Mouse (Mus musculus): Measurements from ENCODE around the gene Fastk. TPM values are rescaled to one million over a fixed set of nuclear protein-coding genes. Genes with fewer than 3 reads are reported as not detected.

The Fastk gene
- polyA plus RNA-seq, 1 experiment from 2014 or later, result 143 TPM

DNA sequence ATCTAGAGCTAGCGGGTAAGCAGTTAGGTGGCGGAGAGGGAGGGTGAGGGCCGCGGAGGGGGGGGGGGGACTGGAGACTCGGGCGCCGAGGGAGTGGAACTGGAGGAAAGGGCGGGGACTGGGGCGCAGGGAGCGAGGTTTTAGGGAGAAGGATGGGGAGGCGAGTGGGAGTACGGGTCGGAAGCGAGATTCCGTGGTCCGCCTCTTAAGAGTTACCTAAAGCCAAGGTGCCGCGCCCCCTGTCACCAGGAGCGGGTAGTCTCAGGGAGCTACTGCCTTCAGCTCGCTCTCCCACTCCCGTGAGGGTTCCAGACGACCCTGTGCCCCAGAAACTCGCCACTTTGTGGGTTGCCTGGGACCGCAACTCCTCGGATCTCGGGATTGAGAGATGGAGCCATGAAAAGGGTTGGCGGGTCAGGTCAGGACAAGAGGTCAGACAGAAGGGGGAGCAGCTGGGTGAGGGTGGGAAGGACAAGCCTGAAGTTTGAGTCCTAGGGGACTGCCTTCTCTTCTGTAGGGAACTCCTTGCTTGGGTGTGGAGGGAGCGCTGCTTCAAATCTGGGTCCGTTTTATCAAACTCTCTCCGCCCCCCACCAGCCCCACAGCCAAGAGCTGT lies 19.6 kb downstream of the Fastk start:
- peak overlapping the region; percentile 70 for H3K4me3 ChIP-seq (ENCODE audit: low read length)
- peaks cover 14% of the 10 kb centered on the region for H3K36me3 ChIP-seq (ENCODE audit: insufficient read depth, low read length)
- no peaks in the 10 kb centered on the region for H3K27me3 ChIP-seq (ENCODE audit: insufficient read depth, low read length)
- peak overlapping the region; percentile 81 for H3K4me2 ChIP-seq (replicated peaks; ENCODE audit: low read depth, low read length)
- H3K4me1 ChIP-seq (ENCODE audit: insufficient read depth, low read length), result peaks cover 52% of the 10 kb centered on the region
- H3K9me3 ChIP-seq (ENCODE audit: low read length), result no peaks in the 10 kb centered on the region
- WGBS, result 0% methylated on average over 24 of the region's 30 CpGs
- ATAC-seq (ENCODE audit: low FRiP score, low TSS enrichment), result 0 out of 2 replicates have a peak, but pooled peaks have one; percentile 1
- peak overlapping the region; percentile 74 for H3K9ac ChIP-seq (replicated peaks; ENCODE audit: low read length)
- peak overlapping the region; percentile 95 for H3K27ac ChIP-seq (ENCODE audit: low read length)

DNA sequence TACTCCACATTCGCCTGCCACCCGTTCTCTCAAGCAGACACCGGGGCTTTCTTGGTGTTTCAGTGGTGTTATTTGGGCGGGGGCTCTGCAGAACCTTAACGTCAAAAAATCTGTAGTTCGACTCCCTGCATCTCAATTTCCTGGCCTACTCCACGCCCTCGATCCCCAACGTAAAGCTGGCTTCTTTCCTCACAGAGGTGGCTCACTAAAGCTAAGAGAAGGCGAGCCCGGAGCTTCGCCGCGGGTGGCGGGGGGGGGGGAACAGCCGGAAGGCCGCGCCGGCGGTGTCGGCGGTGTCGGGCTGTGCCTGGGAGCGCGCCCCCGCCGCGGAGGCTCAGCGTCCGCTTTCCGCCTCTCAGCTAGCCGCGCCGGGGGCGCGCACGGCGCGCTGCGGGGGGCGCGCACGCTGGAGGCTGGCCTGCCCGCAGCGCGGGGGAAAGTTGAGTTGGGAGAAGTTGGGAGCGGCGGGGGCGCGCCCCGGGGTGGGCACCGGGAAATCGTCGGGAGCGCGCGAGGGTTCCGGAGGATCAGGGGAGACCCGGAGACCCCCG lies 20.2 kb downstream of the Fastk start:
- H3K27me3 ChIP-seq (ENCODE audit: insufficient read depth, low read length), result no peaks in the 10 kb centered on the region
- 1% methylated on average over 49 of the region's 60 CpGs for WGBS
- peaks cover 10% of the 10 kb centered on the region for H3K36me3 ChIP-seq (ENCODE audit: insufficient read depth, low read length)
- H3K4me3 ChIP-seq (ENCODE audit: low read length), result peak overlapping the region; percentile 70
- H3K4me1 ChIP-seq (ENCODE audit: insufficient read depth, low read length), result peaks cover 52% of the 10 kb centered on the region
- peak overlapping the region; percentile 81 for H3K4me2 ChIP-seq (replicated peaks; ENCODE audit: low read depth, low read length)
- peak overlapping the region; percentile 74 for H3K9ac ChIP-seq (replicated peaks; ENCODE audit: low read length)
- peak overlapping the region; percentile 95 for H3K27ac ChIP-seq (ENCODE audit: low read length)
- H3K9me3 ChIP-seq (ENCODE audit: low read length), result no peaks in the 10 kb centered on the region
- no peak for ATAC-seq (ENCODE audit: low FRiP score, low TSS enrichment)

DNA sequence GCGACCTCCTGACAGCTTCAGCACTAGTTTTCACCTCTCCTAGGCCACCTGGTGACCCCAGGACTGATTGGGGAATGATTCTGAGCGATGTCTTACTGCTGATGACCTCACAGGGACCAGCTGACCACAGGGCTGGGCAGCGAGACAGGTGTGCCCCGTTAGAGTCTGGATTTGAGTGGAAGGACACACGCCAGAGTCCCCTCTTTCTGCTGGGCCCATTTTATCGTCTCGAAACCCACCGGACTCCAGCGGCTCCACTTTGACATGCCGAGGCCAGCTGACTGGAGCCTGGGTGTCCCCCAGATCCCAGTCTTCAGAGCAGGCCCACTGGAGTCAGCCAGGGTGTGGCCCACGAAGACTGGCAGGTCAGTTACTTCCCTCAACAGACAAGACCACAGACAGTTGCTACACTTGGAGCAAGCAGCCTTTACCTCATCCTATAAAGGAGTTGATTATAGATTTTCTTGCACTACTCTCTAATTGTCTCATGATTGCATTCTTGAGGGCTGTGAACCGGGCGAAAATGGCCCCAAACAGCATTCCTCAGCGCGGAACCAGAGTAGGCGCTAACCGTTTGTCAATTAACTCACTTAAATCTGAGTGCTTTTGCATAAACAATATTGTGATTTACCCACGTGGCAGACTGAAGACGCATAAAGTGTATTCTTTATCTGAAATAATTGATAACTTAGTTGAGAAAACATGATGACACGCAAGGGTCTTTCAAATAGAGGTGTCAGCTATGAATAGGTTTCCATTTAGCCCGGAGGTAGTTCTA lies 20.9 kb downstream of the Fastk start:
- 10% methylated on average over 21 of the region's 21 CpGs for WGBS
- ATAC-seq (ENCODE audit: low FRiP score, low TSS enrichment), result peak; percentile 4
- peak overlapping the region; percentile 81 for H3K4me2 ChIP-seq (replicated peaks; ENCODE audit: low read depth, low read length)
- H3K9ac ChIP-seq (replicated peaks; ENCODE audit: low read length), result peak overlapping the region; percentile 74
- H3K4me3 ChIP-seq (ENCODE audit: low read length), result peak overlapping the region; percentile 70
- H3K9me3 ChIP-seq (ENCODE audit: low read length), result no peaks in the 10 kb centered on the region
- H3K27me3 ChIP-seq (ENCODE audit: insufficient read depth, low read length), result no peaks in the 10 kb centered on the region
- H3K4me1 ChIP-seq (ENCODE audit: insufficient read depth, low read length), result peaks cover 51% of the 10 kb centered on the region
- H3K36me3 ChIP-seq (ENCODE audit: insufficient read depth, low read length), result peaks cover 8% of the 10 kb centered on the region
- H3K27ac ChIP-seq (ENCODE audit: low read length), result peak overlapping the region; percentile 95

DNA sequence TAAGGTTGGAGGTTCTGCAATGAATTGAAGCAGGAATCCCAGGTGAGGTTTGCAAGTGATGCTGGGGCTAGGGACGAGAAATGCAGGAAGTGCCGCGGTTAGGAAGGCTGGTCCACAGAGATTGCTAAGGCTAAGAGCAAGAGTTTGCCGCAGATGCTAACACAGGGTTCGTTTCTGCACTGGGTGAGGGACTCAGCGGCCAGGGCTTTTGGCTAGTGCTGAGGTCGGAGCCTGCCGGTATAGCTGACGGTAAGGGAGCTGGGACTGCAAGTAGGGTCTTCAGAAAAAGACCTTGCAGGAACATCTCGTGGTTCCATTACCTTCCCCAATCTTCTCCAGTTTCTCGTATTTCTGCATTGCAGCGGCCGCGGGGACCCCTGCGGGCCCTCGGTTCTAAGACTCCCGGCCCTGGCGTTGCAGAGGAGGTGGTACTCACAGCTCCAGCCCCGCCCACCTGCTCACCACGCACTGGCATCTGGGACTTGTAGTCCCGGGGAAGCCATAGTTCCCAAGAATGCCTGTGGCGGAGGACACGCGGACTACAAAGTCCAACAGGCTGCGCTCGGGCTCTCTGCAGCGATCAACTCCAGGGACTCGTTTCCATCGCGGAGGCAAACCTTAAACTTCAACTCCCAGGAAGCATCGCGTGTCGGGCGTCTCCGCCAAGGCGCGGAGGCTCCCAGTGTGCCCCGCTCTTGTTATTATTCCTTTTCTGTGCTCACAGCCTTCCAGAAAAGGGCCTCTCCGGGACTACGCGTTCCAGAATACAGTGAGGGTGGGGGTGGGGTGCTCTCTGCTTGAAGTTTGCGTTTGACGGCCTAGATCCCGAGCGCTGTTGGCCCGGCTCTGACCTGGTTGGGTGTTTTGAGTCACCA lies 21.7 kb downstream of the Fastk start, which contains the start of the genes Cdk5 and Slc4a2:
Cdk5 (minus strand) TSS at position 402 of the 875 bp plus-strand sequence.
Slc4a2 (plus strand) TSS at position 709 of the 875 bp plus-strand sequence.
- Histone ChIP-seq H3K4me3 (ENCODE audit: low read length) (peak within 1 kb of the TSS; percentile 70), H3K27me3 (ENCODE audit: insufficient read depth, low read length) (no peaks in the 10 kb centered on the region), H3K4me2 (replicated peaks; ENCODE audit: low read depth, low read length) (peak within 1 kb of the TSS; percentile 81), H3K4me1 (ENCODE audit: insufficient read depth, low read length) (peaks cover 43% of the 10 kb centered on the region), H3K36me3 (ENCODE audit: insufficient read depth, low read length) (peaks cover 11% of the 10 kb centered on the region), H3K9me3 (ENCODE audit: low read length) (no peaks in the 10 kb centered on the region), H3K9ac (replicated peaks; ENCODE audit: low read length) (peak within 1 kb of the TSS; percentile 74), H3K27ac (ENCODE audit: low read length) (peak within 1 kb of the TSS; percentile 95)
- ATAC-seq (ENCODE audit: low FRiP score, low TSS enrichment), result peak; percentile 93
- WGBS, result under 1% methylated on average over 46 of the region's 46 CpGs

DNA sequence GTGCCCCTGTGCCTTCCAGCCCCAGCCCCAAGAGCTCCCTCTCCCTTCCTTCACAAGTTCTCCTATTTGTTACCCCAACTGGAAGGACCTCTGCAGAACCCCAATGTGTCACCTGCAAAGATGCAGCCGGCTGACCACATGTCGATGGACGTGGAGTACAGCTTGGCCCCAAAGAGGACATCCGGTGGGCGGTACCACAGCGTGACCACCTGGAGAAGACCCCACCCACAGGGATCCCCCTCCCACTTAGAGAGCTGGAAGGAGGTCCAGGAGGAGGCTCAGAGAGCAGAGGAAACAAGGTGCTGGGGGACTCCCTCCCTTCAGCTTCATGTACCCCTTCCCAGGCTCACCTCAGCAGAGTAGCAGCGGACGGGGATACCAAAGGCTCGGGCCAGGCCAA lies 24.7 kb downstream of the Fastk start:
- Histone ChIP-seq H3K9ac (replicated peaks; ENCODE audit: low read length) (no peak overlapping the region), H3K36me3 (ENCODE audit: insufficient read depth, low read length) (peaks cover 11% of the 10 kb centered on the region), H3K27ac (ENCODE audit: low read length) (no peak overlapping the region), H3K9me3 (ENCODE audit: low read length) (no peaks in the 10 kb centered on the region), H3K4me2 (replicated peaks; ENCODE audit: low read depth, low read length) (no peak overlapping the region), H3K4me1 (ENCODE audit: insufficient read depth, low read length) (peaks cover 25% of the 10 kb centered on the region), H3K27me3 (ENCODE audit: insufficient read depth, low read length) (no peaks in the 10 kb centered on the region), H3K4me3 (ENCODE audit: low read length) (no peak overlapping the region)
- WGBS, result 87% methylated on average over 9 of the region's 9 CpGs
- no peak for ATAC-seq (ENCODE audit: low FRiP score, low TSS enrichment)

DNA sequence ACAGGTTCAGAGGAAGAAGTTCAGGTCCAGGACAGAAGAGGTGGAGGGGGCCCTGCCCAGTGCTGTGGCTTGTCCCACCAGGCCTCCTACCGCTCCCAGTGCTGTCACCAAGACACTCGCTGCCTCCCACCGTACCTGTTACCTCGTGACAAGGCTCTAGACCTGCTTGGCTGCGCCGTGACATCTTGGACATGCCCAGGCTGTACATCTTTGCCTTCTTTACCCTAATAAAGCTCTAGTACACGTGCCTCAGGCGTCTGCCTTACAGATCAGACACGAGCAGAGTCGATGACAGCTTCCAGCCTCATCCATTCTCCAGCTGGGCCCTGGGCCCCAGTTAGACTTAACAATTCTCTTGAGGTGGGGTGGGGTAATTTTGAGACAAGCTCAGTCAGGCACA lies 27.5 kb downstream of the Fastk start:
- Histone ChIP-seq H3K27me3 (ENCODE audit: insufficient read depth, low read length) (no peaks in the 10 kb centered on the region), H3K36me3 (ENCODE audit: insufficient read depth, low read length) (peaks cover 11% of the 10 kb centered on the region), H3K4me1 (ENCODE audit: insufficient read depth, low read length) (peaks cover 25% of the 10 kb centered on the region), H3K27ac (ENCODE audit: low read length) (no peak overlapping the region), H3K9me3 (ENCODE audit: low read length) (no peaks in the 10 kb centered on the region), H3K4me3 (ENCODE audit: low read length) (no peak overlapping the region), H3K4me2 (replicated peaks; ENCODE audit: low read depth, low read length) (no peak overlapping the region), H3K9ac (replicated peaks; ENCODE audit: low read length) (no peak overlapping the region)
- ATAC-seq (ENCODE audit: low FRiP score, low TSS enrichment), result no peak
- 89% methylated on average over 10 of the region's 10 CpGs for WGBS

DNA sequence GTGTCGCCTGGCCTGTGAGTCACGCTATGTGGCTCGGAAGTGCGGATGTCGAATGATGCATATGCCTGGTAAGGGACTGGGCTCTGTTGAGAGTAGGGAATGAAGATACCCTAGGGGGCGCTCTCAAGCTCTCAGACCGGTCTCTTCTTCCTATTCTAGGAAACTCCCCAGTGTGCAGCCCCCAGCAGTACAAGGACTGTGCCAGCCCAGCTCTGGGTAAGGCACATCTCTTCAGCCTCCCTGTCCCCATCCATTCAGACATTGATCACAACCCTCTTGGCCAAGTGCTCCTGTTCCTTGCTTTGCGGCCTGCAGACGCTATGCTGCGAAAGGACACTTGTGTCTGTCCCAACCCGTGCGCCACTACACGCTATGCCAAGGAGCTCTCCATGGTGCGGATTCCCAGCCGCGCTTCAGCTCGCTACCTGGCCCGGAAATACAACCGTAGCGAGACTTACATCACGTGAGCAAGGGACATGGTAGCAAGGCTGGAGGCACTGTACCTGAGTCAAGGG lies 28.8 kb downstream of the Fastk start:
- H3K9me3 ChIP-seq (ENCODE audit: low read length), result no peaks in the 10 kb centered on the region
- H3K9ac ChIP-seq (replicated peaks; ENCODE audit: low read length), result no peak overlapping the region
- peak; percentile 55 for ATAC-seq (ENCODE audit: low FRiP score, low TSS enrichment)
- H3K27me3 ChIP-seq (ENCODE audit: insufficient read depth, low read length), result no peaks in the 10 kb centered on the region
- H3K4me1 ChIP-seq (ENCODE audit: insufficient read depth, low read length), result peaks cover 21% of the 10 kb centered on the region
- H3K36me3 ChIP-seq (ENCODE audit: insufficient read depth, low read length), result peaks cover 11% of the 10 kb centered on the region
- no peak overlapping the region for H3K27ac ChIP-seq (ENCODE audit: low read length)
- H3K4me2 ChIP-seq (replicated peaks; ENCODE audit: low read depth, low read length), result 0 out of 2 replicates have a peak overlapping the region, but pooled peaks have one; percentile 20
- no peak overlapping the region for H3K4me3 ChIP-seq (ENCODE audit: low read length)
- 4% methylated on average over 21 of the region's 21 CpGs for WGBS

DNA sequence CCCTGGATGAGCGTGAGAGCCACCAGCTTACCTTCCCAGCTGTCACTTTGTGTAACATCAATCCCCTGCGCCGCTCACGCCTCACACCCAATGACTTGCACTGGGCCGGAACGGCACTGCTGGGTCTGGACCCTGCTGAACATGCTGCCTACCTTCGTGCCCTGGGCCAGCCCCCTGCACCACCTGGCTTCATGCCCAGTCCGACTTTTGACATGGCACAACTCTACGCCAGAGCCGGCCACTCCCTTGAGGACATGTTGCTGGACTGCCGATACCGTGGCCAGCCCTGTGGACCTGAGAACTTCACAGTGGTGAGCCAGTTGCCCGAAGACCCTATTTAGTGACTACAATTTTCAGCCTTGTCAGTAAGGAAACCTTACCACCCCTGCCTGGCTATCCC lies 31.1 kb downstream of the Fastk start:
- H3K36me3 ChIP-seq (ENCODE audit: insufficient read depth, low read length), result 0 out of 2 replicates have a peak, but pooled peaks cover 1% of the 10 kb centered on the region
- no peak overlapping the region for H3K27ac ChIP-seq (ENCODE audit: low read length)
- no peaks in the 10 kb centered on the region for H3K27me3 ChIP-seq (ENCODE audit: insufficient read depth, low read length)
- H3K4me2 ChIP-seq (replicated peaks; ENCODE audit: low read depth, low read length), result 0 out of 2 replicates have a peak overlapping the region, but pooled peaks have one; percentile 10
- 64% methylated on average over 13 of the region's 13 CpGs for WGBS
- H3K9me3 ChIP-seq (ENCODE audit: low read length), result no peaks in the 10 kb centered on the region
- no peak overlapping the region for H3K4me3 ChIP-seq (ENCODE audit: low read length)
- peaks cover 21% of the 10 kb centered on the region for H3K4me1 ChIP-seq (ENCODE audit: insufficient read depth, low read length)
- ATAC-seq (ENCODE audit: low FRiP score, low TSS enrichment), result no peak
- H3K9ac ChIP-seq (replicated peaks; ENCODE audit: low read length), result no peak overlapping the region
